ENCODE assay signal across 16 mouse cellular contexts in genomic region chr12:50333182-50333581, GRCm38 (mm10).
DNase-seq lines count a peak whose midpoint lies in the region; ATAC-seq and TF ChIP-seq lines count a peak whose summit lies in the region.
"Had no signal": no experiment of that assay in that cellular context is flagged by ENCODE, and none has a peak within 500 bp of the region (broad histone marks: within the 10 kb centered on the region; RNA-seq: fewer than 3 reads in every experiment).

No protein-coding gene starts in this region.

- H3K27ac ChIP-seq in embryonic facial prominence, embryonic 14.5 days (replicated peaks; ENCODE audit: low read depth, low read length): no peak overlapping the region
- no peak overlapping the region for H3K27ac ChIP-seq in embryonic facial prominence, embryonic 10.5 days (replicated peaks)
- H3K27ac ChIP-seq in midbrain, embryonic 11.5 days (ENCODE audit: low read depth, low read length): no peak overlapping the region
- no peak overlapping the region for H3K27ac ChIP-seq in midbrain, embryonic 16.5 days (ENCODE audit: low read length)
- no peak overlapping the region for H3K27ac ChIP-seq in forebrain, embryonic 13.5 days
- no peak overlapping the region for H3K27ac ChIP-seq in midbrain, postnatal 0 days (ENCODE audit: low read depth, low read length)
- no peak overlapping the region for H3K27ac ChIP-seq in liver, postnatal 0 days (ENCODE audit: low read depth)
- H3K27ac ChIP-seq: kidney, postnatal 0 days; liver, embryonic 14.5 days; stomach, postnatal 0 days had no signal

- H3K9me3 ChIP-seq in embryonic facial prominence, embryonic 14.5 days (ENCODE audit: control insufficient read depth, low read length): no peaks in the 10 kb centered on the region
- H3K9me3 ChIP-seq in embryonic facial prominence, embryonic 10.5 days: no peaks in the 10 kb centered on the region
- no peaks in the 10 kb centered on the region for H3K9me3 ChIP-seq in midbrain, embryonic 11.5 days (ENCODE audit: control insufficient read depth, low read length)
- H3K9me3 ChIP-seq in midbrain, embryonic 16.5 days (replicated peaks; ENCODE audit: control insufficient read depth, low read length, poor library complexity, severe bottlenecking): no peaks in the 10 kb centered on the region
- no peaks in the 10 kb centered on the region for H3K9me3 ChIP-seq in forebrain, embryonic 13.5 days (replicated peaks)
- no peaks in the 10 kb centered on the region for H3K9me3 ChIP-seq in midbrain, postnatal 0 days (ENCODE audit: low read length)
- H3K9me3 ChIP-seq in liver, postnatal 0 days (ENCODE audit: low read length): no peaks in the 10 kb centered on the region

- H3K4me2 ChIP-seq in embryonic facial prominence, embryonic 14.5 days (ENCODE audit: low read depth, low read length): no peak overlapping the region
- no peak overlapping the region for H3K4me2 ChIP-seq in midbrain, embryonic 11.5 days
- H3K4me2 ChIP-seq in midbrain, embryonic 16.5 days (ENCODE audit: low read length): no peak overlapping the region
- H3K4me2 ChIP-seq in forebrain, embryonic 13.5 days: no peak overlapping the region
- H3K4me2 ChIP-seq in midbrain, postnatal 0 days (ENCODE audit: low read depth, low read length, poor library complexity, severe bottlenecking): no peak overlapping the region
- no peak overlapping the region for H3K4me2 ChIP-seq in liver, postnatal 0 days (ENCODE audit: low read depth, low read length)

- TF ChIP-seq EP300 in liver, postnatal 0 days (IDR thresholded peaks at IDR 0.05; ENCODE audit: low read depth): no peak

- no peak overlapping the region for H3K4me3 ChIP-seq in embryonic facial prominence, embryonic 14.5 days (ENCODE audit: low read depth, low read length)
- no peak overlapping the region for H3K4me3 ChIP-seq in embryonic facial prominence, embryonic 10.5 days
- no peak overlapping the region for H3K4me3 ChIP-seq in midbrain, embryonic 11.5 days (ENCODE audit: low read depth, low read length)
- no peak overlapping the region for H3K4me3 ChIP-seq in midbrain, embryonic 16.5 days (ENCODE audit: low read depth, low read length)
- no peak overlapping the region for H3K4me3 ChIP-seq in forebrain, embryonic 13.5 days
- H3K4me3 ChIP-seq in midbrain, postnatal 0 days (ENCODE audit: low read depth, low read length): no peak overlapping the region
- no peak overlapping the region for H3K4me3 ChIP-seq in liver, postnatal 0 days (ENCODE audit: low read depth, low read length)

- H3K27me3 ChIP-seq in embryonic facial prominence, embryonic 14.5 days (replicated peaks; ENCODE audit: control insufficient read depth, insufficient read depth, low read length): no peaks in the 10 kb centered on the region
- no peaks in the 10 kb centered on the region for H3K27me3 ChIP-seq in embryonic facial prominence, embryonic 10.5 days (replicated peaks; ENCODE audit: low read depth, poor library complexity, severe bottlenecking)
- H3K27me3 ChIP-seq in midbrain, embryonic 11.5 days (ENCODE audit: control insufficient read depth, insufficient read depth, low read length): no peaks in the 10 kb centered on the region
- no peaks in the 10 kb centered on the region for H3K27me3 ChIP-seq in midbrain, embryonic 16.5 days (ENCODE audit: control insufficient read depth, insufficient read depth, low read depth, low read length)
- no peaks in the 10 kb centered on the region for H3K27me3 ChIP-seq in forebrain, embryonic 13.5 days
- no peaks in the 10 kb centered on the region for H3K27me3 ChIP-seq in midbrain, postnatal 0 days (ENCODE audit: insufficient read depth, low read length)
- no peaks in the 10 kb centered on the region for H3K27me3 ChIP-seq in liver, postnatal 0 days (ENCODE audit: insufficient read depth, low read length)
- H3K27me3 ChIP-seq: CH12.LX had no signal

- no peak for TF ChIP-seq CTCF in midbrain, postnatal 0 days (IDR thresholded peaks at IDR 0.05)
- no peak for TF ChIP-seq CTCF in liver, postnatal 0 days (IDR thresholded peaks at IDR 0.05; ENCODE audit: low read depth)

- 78% methylated on average over 4 of the region's 4 CpGs for WGBS in embryonic facial prominence, embryonic 14.5 days
- WGBS in embryonic facial prominence, embryonic 10.5 days: 75% methylated on average over 4 of the region's 4 CpGs
- WGBS in midbrain, embryonic 11.5 days: 16% methylated on average over 4 of the region's 4 CpGs
- 13% methylated on average over 4 of the region's 4 CpGs for WGBS in midbrain, embryonic 16.5 days
- WGBS in forebrain, embryonic 13.5 days: 5% methylated on average over 4 of the region's 4 CpGs
- 17% methylated on average over 4 of the region's 4 CpGs for WGBS in midbrain, postnatal 0 days
- WGBS in liver, postnatal 0 days (ENCODE audit: insufficient replicate concordance): 71% methylated on average over 4 of the region's 4 CpGs

- H3K36me3 ChIP-seq in embryonic facial prominence, embryonic 14.5 days (ENCODE audit: control insufficient read depth, insufficient read depth, low read length): no peaks in the 10 kb centered on the region
- H3K36me3 ChIP-seq in embryonic facial prominence, embryonic 10.5 days (replicated peaks): no peaks in the 10 kb centered on the region
- H3K36me3 ChIP-seq in midbrain, embryonic 11.5 days (ENCODE audit: control insufficient read depth, insufficient read depth, low read length): no peaks in the 10 kb centered on the region
- no peaks in the 10 kb centered on the region for H3K36me3 ChIP-seq in midbrain, embryonic 16.5 days (ENCODE audit: control insufficient read depth, insufficient read depth, low read length)
- no peaks in the 10 kb centered on the region for H3K36me3 ChIP-seq in forebrain, embryonic 13.5 days (ENCODE audit: poor library complexity, severe bottlenecking)
- no peaks in the 10 kb centered on the region for H3K36me3 ChIP-seq in midbrain, postnatal 0 days (ENCODE audit: insufficient read depth, low read length)
- H3K36me3 ChIP-seq in liver, postnatal 0 days (replicated peaks; ENCODE audit: insufficient read depth, low read length): no peaks in the 10 kb centered on the region

- ATAC-seq in embryonic facial prominence, embryonic 14.5 days (ENCODE audit: low read depth): no peak
- ATAC-seq in midbrain, embryonic 11.5 days (ENCODE audit: low FRiP score): peak; percentile 70
- ATAC-seq in midbrain, embryonic 16.5 days: no peak
- ATAC-seq in forebrain, embryonic 13.5 days: peak; percentile 71
- ATAC-seq in midbrain, postnatal 0 days (ENCODE audit: low FRiP score): no peak
- ATAC-seq in liver, postnatal 0 days: no peak

- H3K4me1 ChIP-seq in embryonic facial prominence, embryonic 14.5 days (ENCODE audit: control insufficient read depth, insufficient read depth, low read length): no peaks in the 10 kb centered on the region
- H3K4me1 ChIP-seq in embryonic facial prominence, embryonic 10.5 days: no peaks in the 10 kb centered on the region
- peaks cover 3% of the 10 kb centered on the region; the same call in 1 of the 2 replicates for H3K4me1 ChIP-seq in midbrain, embryonic 11.5 days (ENCODE audit: control insufficient read depth, insufficient read depth, low read length)
- no peaks in the 10 kb centered on the region for H3K4me1 ChIP-seq in midbrain, embryonic 16.5 days (ENCODE audit: control insufficient read depth, insufficient read depth, low read length)
- H3K4me1 ChIP-seq in forebrain, embryonic 13.5 days: 0 out of 2 replicates have a peak, but pooled peaks cover 6% of the 10 kb centered on the region
- H3K4me1 ChIP-seq in midbrain, postnatal 0 days (ENCODE audit: insufficient read depth, low read length): no peaks in the 10 kb centered on the region
- H3K4me1 ChIP-seq in liver, postnatal 0 days (ENCODE audit: insufficient read depth): no peaks in the 10 kb centered on the region

- H3K9ac ChIP-seq in embryonic facial prominence, embryonic 14.5 days (ENCODE audit: low read depth, low read length): no peak overlapping the region
- no peak overlapping the region for H3K9ac ChIP-seq in midbrain, embryonic 11.5 days (ENCODE audit: low read length)
- no peak overlapping the region for H3K9ac ChIP-seq in midbrain, embryonic 16.5 days (ENCODE audit: low read depth, low read length)
- no peak overlapping the region for H3K9ac ChIP-seq in forebrain, embryonic 13.5 days
- no peak overlapping the region for H3K9ac ChIP-seq in midbrain, postnatal 0 days (replicated peaks; ENCODE audit: low read length, poor library complexity, severe bottlenecking)
- H3K9ac ChIP-seq in liver, postnatal 0 days (replicated peaks): no peak overlapping the region
- H3K9ac ChIP-seq: liver, embryonic 14.5 days had no signal

- DNase-seq in embryonic facial prominence, embryonic 14.5 days (ENCODE audit: low spot score): peak; percentile 6
- no peak for DNase-seq in embryonic facial prominence, embryonic 10.5 days (ENCODE audit: low spot score)
- no peak for DNase-seq in midbrain, embryonic 11.5 days (ENCODE audit: low spot score, missing footprints)
- DNase-seq in midbrain, postnatal 0 days (ENCODE audit: low spot score): peak; percentile 50
- DNase-seq in liver, postnatal 0 days: no peak
- no peak for DNase-seq in thymus, postnatal 10 days (ENCODE audit: low spot score in 2 of 2)
- DNase-seq: cerebellum, adult 2 months; embryo, embryonic 11 days; kidney, adult 18-20 months; right cerebral cortex, postnatal 4 days had no signal

Comparison
In these comparisons a context has a peak if more than half of its experiments do, and no peak if none do; other contexts are left out.
1. ATAC-seq: peak in midbrain, embryonic 11.5 days (single experiment) and forebrain, embryonic 13.5 days (single experiment); none in embryonic facial prominence, embryonic 14.5 days (single experiment), midbrain, embryonic 16.5 days (single experiment), midbrain, postnatal 0 days (single experiment) and liver, postnatal 0 days (single experiment).
2. DNase-seq: peak in embryonic facial prominence, embryonic 14.5 days (single experiment) and midbrain, postnatal 0 days (single experiment); none in embryonic facial prominence, embryonic 10.5 days (single experiment), midbrain, embryonic 11.5 days (single experiment), liver, postnatal 0 days (single experiment) and thymus, postnatal 10 days (0 of 2).